Mouse (Mus musculus): Measurements from ENCODE around the gene Tpcn1. TPM values are rescaled to one million over a fixed set of nuclear protein-coding genes. Genes with fewer than 3 reads are reported as not detected.

Gene Tpcn1
- polyA plus RNA-seq, 1 experiment from 2014 or later = 14.9 TPM

DNA sequence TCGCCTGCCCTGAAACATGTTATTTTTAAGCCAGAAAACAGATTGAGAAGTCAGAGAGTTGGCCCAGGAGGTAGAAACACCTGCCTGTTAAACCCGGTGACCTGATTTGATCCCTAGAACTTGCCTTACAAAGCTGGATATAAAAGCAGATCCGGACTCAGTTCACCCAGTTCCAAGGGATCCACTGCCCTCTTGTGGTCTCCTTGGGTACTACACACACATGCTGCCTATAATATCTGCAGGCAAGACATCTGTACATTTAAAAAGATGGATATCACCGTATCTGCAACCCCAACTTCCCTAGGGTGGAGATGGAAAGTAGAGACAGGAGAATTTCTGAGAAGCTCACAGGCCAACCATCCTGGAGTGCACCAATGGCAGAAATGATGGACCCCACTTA lies 27.4 kb upstream of the Tpcn1 start:
- no peak overlapping the region for H3K27ac ChIP-seq (ENCODE audit: low read depth, low read length)
- H3K27me3 ChIP-seq (ENCODE audit: control insufficient read depth, insufficient read depth, low read length) = no peaks in the 10 kb centered on the region
- WGBS = 97% methylated on average over 4 of the region's 4 CpGs
- peaks cover 12% of the 10 kb centered on the region for H3K4me1 ChIP-seq (ENCODE audit: control insufficient read depth, insufficient read depth, low read length)
- H3K9ac ChIP-seq (ENCODE audit: low read length) = no peak overlapping the region
- H3K4me2 ChIP-seq (ENCODE audit: low read depth) = no peak overlapping the region
- no peak overlapping the region for H3K4me3 ChIP-seq (ENCODE audit: low read depth, low read length)
- peaks cover 30% of the 10 kb centered on the region for H3K36me3 ChIP-seq (ENCODE audit: control insufficient read depth, insufficient read depth, low read length)
- DNase-seq (ENCODE audit: low spot score) (no peak), ATAC-seq (ENCODE audit: insufficient read depth, low FRiP score, low TSS enrichment) (no peak)
- H3K9me3 ChIP-seq (ENCODE audit: control insufficient read depth, low read length) = no peaks in the 10 kb centered on the region

DNA sequence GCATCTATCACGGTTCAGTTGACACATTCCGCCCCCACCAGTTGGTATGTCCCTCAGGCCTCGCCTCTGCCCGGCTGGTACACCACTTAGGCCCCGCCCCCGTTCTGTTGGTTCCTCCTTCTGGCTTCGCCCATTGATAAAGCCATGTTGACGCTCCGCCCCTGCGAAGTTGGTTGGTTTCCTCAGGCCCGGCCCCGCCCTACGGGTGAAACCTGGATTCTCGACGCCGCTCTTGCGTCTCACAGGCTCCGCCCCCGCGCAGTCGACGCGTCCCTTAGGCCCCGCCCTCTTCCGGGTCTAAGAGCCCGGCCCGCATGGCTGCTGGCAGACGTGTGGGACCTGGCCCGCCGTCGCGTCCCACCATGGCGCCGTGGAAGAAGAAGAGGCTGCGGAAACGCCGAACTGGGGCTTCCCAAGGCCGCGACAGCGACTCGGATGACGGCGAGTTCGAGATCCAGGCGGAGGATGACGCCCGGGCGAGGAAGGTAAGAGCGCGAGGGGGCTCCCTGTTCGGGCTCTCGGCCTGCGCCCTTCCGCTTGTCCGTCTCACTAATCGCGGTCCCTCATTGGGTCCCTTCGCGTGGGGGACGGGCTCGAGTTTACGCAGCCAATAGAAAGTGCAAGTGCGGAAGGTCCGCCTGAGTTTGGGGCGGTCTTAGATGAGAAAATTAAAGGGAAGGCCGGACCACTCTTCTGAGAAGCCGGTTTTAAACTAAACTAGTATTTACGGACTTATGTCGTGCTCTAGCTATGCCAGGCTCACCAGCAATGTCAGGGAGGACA lies 24.5 kb upstream of the Tpcn1 start:
- ATAC-seq (ENCODE audit: insufficient read depth, low FRiP score, low TSS enrichment) (peak; percentile 92), DNase-seq (ENCODE audit: low spot score) (peak; percentile 100)
- Histone ChIP-seq H3K4me2 (ENCODE audit: low read depth) (peak overlapping the region; percentile 95), H3K9ac (ENCODE audit: low read length) (peak overlapping the region; percentile 75), H3K27me3 (ENCODE audit: control insufficient read depth, insufficient read depth, low read length) (no peaks in the 10 kb centered on the region), H3K9me3 (ENCODE audit: control insufficient read depth, low read length) (no peaks in the 10 kb centered on the region), H3K4me3 (ENCODE audit: low read depth, low read length) (peak overlapping the region; percentile 73), H3K27ac (ENCODE audit: low read depth, low read length) (peak overlapping the region; percentile 76), H3K36me3 (ENCODE audit: control insufficient read depth, insufficient read depth, low read length) (peaks cover 6% of the 10 kb centered on the region), H3K4me1 (ENCODE audit: control insufficient read depth, insufficient read depth, low read length) (peaks cover 12% of the 10 kb centered on the region)
- under 1% methylated on average over 69 of the region's 69 CpGs for WGBS

DNA sequence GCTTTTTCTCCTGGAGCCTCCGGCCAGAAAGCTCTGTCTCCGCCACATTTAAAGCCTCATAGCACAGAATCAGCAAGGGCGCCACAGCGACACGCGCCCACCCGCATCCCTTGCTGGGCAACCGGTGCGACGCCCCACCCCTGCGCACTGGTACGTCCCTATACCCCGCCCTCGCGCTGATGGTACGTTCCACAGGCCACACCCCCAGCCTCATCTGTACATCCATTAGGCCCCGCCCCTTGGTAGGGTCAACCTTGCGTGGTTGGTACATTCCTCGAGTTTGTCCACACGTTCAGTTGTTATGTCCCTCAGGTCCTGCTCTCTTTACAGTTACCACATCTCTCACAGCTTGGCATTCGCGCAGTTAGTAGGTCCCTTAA lies 24.0 kb upstream of the Tpcn1 start, which contains the start of the genes Rita1 and Ddx54:
Gene Rita1 (minus strand): TSS at position 148 of the 380 bp plus-strand sequence.
Gene Ddx54 (plus strand): TSS at position 298 of the 380 bp plus-strand sequence.
- Histone ChIP-seq H3K4me2 (ENCODE audit: low read depth) (peak within 1 kb of the TSS; percentile 95), H3K9me3 (ENCODE audit: control insufficient read depth, low read length) (no peaks in the 10 kb centered on the region), H3K4me3 (ENCODE audit: low read depth, low read length) (peak within 1 kb of the TSS; percentile 73), H3K4me1 (ENCODE audit: control insufficient read depth, insufficient read depth, low read length) (peaks cover 12% of the 10 kb centered on the region), H3K36me3 (ENCODE audit: control insufficient read depth, insufficient read depth, low read length) (peaks cover 4% of the 10 kb centered on the region), H3K9ac (ENCODE audit: low read length) (peak within 1 kb of the TSS; percentile 75), H3K27ac (ENCODE audit: low read depth, low read length) (peak within 1 kb of the TSS; percentile 76), H3K27me3 (ENCODE audit: control insufficient read depth, insufficient read depth, low read length) (no peaks in the 10 kb centered on the region)
- WGBS = under 1% methylated on average over 22 of the region's 22 CpGs
- ATAC-seq (ENCODE audit: insufficient read depth, low FRiP score, low TSS enrichment) (peak; percentile 87), DNase-seq (ENCODE audit: low spot score) (peak; percentile 97)

DNA sequence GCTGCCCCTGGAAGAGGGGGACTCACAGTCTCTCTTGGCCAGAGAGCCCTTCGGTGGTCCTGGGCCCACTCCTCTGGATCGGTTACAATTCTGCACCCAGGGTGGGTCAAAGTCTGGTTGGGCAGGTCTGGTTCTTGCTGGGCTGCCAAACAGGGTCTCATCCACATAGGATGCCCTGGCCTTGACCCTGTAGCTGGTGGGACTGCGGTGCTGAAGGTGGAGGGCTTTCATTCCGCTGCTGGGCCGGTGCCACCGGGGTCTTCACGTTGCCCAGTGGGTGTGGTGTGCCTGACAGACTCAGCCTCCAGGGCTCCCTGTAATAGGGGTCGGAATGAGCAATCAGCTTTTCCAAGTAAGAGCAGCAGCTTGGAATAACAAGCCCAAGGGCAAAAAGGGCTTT lies 22.9 kb upstream of the Tpcn1 start:
- no peak for ATAC-seq (ENCODE audit: insufficient read depth, low FRiP score, low TSS enrichment)

DNA sequence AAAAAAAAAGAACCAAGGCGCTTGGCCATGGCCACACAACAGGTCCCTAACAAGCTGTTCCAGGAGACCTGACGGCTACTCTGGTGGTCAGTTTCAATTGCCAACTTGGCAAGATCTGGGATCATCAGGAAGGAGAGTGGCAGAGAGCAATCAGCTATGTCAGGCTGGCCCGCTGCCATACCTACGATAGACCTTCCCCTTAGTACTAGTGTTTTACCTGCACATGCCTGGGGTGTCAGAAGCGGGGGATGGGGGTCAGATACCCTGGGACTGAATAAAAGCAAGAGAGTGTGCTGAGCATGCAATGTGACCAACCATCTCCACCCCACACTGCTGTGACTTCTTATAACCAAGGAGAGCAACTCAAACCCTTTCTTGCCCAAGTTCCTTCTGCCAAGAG lies 22.4 kb upstream of the Tpcn1 start:
- Histone ChIP-seq H3K4me2 (ENCODE audit: low read depth) (peak overlapping the region; percentile 78), H3K4me3 (ENCODE audit: low read depth, low read length) (no peak overlapping the region; the same call in 1 of the 2 replicates), H3K4me1 (ENCODE audit: control insufficient read depth, insufficient read depth, low read length) (peaks cover 12% of the 10 kb centered on the region), H3K27me3 (ENCODE audit: control insufficient read depth, insufficient read depth, low read length) (no peaks in the 10 kb centered on the region), H3K36me3 (ENCODE audit: control insufficient read depth, insufficient read depth, low read length) (no peaks in the 10 kb centered on the region; the same call in 1 of the 2 replicates), H3K9me3 (ENCODE audit: control insufficient read depth, low read length) (no peaks in the 10 kb centered on the region), H3K27ac (ENCODE audit: low read depth, low read length) (no peak overlapping the region), H3K9ac (ENCODE audit: low read length) (no peak overlapping the region; the same call in 1 of the 2 replicates)
- DNase-seq (ENCODE audit: low spot score) (no peak), ATAC-seq (ENCODE audit: insufficient read depth, low FRiP score, low TSS enrichment) (no peak)
- 95% methylated on average over 5 of the region's 5 CpGs for WGBS

More for the DNA sequence above, 22.9 kb upstream of the Tpcn1 start:
- peak overlapping the region; percentile 78 for H3K4me2 ChIP-seq (ENCODE audit: low read depth)
- H3K4me3 ChIP-seq (ENCODE audit: low read depth, low read length) = peak overlapping the region; percentile 73
- H3K9me3 ChIP-seq (ENCODE audit: control insufficient read depth, low read length) = no peaks in the 10 kb centered on the region
- no peaks in the 10 kb centered on the region; the same call in 1 of the 2 replicates for H3K36me3 ChIP-seq (ENCODE audit: control insufficient read depth, insufficient read depth, low read length)
- H3K27me3 ChIP-seq (ENCODE audit: control insufficient read depth, insufficient read depth, low read length) = no peaks in the 10 kb centered on the region
- DNase-seq (ENCODE audit: low spot score) = no peak
- H3K4me1 ChIP-seq (ENCODE audit: control insufficient read depth, insufficient read depth, low read length) = peaks cover 12% of the 10 kb centered on the region
- H3K9ac ChIP-seq (ENCODE audit: low read length) = peak overlapping the region; percentile 18
- WGBS = 56% methylated on average over 8 of the region's 8 CpGs
- H3K27ac ChIP-seq (ENCODE audit: low read depth, low read length) = no peak overlapping the region

DNA sequence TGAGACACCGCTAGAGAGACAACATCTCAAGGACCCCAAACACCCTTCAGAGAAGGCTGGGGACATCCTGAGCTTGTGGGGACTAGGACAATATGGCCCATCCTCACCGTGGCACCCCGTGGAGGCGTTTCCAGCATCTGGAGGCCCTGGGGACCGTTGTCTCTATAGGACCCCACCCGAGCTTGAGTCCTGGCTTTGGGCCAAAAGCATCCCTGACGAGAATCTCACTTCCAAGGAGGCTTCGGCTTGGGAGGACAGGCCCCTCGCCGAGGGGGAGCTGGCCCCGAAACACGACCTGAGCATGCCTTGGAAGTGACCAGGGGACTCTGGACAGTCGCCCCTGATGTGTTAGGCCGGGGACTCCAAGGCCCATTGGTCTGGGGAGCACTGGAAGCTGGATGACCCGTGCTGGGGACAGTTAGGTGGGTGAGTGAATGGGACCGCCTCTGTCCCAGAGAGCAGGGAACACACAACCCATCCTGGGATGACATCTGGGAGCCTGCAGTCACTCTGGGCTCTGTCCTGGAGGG lies 20.8 kb upstream of the Tpcn1 start:
- no peaks in the 10 kb centered on the region; the same call in 1 of the 2 replicates for H3K36me3 ChIP-seq (ENCODE audit: control insufficient read depth, insufficient read depth, low read length)
- ATAC-seq (ENCODE audit: insufficient read depth, low FRiP score, low TSS enrichment) (no peak), DNase-seq (ENCODE audit: low spot score) (no peak)
- no peaks in the 10 kb centered on the region for H3K27me3 ChIP-seq (ENCODE audit: control insufficient read depth, insufficient read depth, low read length)
- peaks cover 12% of the 10 kb centered on the region for H3K4me1 ChIP-seq (ENCODE audit: control insufficient read depth, insufficient read depth, low read length)
- no peak overlapping the region for H3K4me3 ChIP-seq (ENCODE audit: low read depth, low read length)
- H3K9me3 ChIP-seq (ENCODE audit: control insufficient read depth, low read length) = no peaks in the 10 kb centered on the region
- 92% methylated on average over 16 of the region's 16 CpGs for WGBS
- no peak overlapping the region for H3K9ac ChIP-seq (ENCODE audit: low read length)
- no peak overlapping the region for H3K4me2 ChIP-seq (ENCODE audit: low read depth)
- H3K27ac ChIP-seq (ENCODE audit: low read depth, low read length) = no peak overlapping the region

DNA sequence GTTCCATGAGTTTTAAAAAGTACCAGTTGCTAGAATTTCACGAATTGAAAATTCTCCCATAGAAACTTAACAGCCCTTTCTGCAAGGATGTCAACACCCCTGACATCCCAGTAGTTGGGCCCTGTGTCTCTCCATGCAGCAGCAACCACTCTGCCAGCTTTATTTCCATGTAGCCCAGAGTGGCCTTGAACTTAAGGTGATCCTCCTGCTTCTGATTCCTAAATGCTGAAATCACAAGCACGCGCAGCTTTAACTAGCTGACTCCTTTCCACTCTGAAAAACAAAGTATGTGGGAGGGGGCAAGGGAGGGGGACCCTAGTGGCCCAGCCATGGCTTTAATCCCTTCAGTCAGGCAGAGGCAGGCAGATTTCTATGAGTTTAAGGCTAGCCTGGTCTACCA lies 18.9 kb upstream of the Tpcn1 start:
- DNase-seq (ENCODE audit: low spot score) = no peak
- Histone ChIP-seq H3K4me2 (ENCODE audit: low read depth) (no peak overlapping the region), H3K9ac (ENCODE audit: low read length) (no peak overlapping the region), H3K9me3 (ENCODE audit: control insufficient read depth, low read length) (no peaks in the 10 kb centered on the region), H3K4me3 (ENCODE audit: low read depth, low read length) (no peak overlapping the region), H3K27ac (ENCODE audit: low read depth, low read length) (no peak overlapping the region), H3K36me3 (ENCODE audit: control insufficient read depth, insufficient read depth, low read length) (no peaks in the 10 kb centered on the region; the same call in 1 of the 2 replicates), H3K27me3 (ENCODE audit: control insufficient read depth, insufficient read depth, low read length) (no peaks in the 10 kb centered on the region), H3K4me1 (ENCODE audit: control insufficient read depth, insufficient read depth, low read length) (peaks cover 8% of the 10 kb centered on the region)
- no peak for ATAC-seq (ENCODE audit: insufficient read depth, low FRiP score, low TSS enrichment)
- WGBS = 78% methylated on average over 3 of the region's 3 CpGs

DNA sequence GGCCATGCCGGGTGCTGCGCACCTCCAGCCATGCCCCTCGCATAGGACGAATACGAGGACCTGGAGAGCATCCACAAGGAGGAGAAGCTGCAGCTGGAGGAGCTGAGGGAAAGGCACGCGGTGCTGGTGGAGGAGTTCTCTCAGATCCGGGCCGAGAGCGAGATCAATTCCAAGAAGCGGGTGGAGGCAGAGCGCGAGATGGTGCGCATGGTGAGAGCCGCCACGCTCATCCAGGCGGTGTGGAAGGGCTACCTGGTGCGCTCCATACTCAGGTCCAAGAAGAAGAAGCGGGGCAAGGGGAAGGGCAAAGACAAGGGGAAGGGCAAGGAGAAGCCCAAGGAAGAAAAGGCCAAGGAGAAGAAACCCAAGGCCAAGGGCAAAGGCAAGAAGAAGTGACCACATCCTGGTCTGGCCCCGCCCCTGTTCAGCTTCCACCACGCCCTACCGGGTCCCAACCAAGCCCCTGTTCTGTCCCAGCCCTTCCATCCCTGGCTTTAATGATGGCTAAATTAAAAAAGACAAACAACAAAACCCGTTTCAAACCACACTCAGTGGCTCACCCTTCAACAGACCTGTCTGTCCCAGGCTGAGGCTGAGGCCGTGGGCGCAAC lies 18.2 kb upstream of the Tpcn1 start:
- H3K4me1 ChIP-seq (ENCODE audit: control insufficient read depth, insufficient read depth, low read length) = peaks cover 7% of the 10 kb centered on the region
- H3K9me3 ChIP-seq (ENCODE audit: control insufficient read depth, low read length) = no peaks in the 10 kb centered on the region
- 70% methylated on average over 25 of the region's 25 CpGs for WGBS
- no peak overlapping the region for H3K4me2 ChIP-seq (ENCODE audit: low read depth)
- no peak for ATAC-seq (ENCODE audit: insufficient read depth, low FRiP score, low TSS enrichment)
- H3K4me3 ChIP-seq (ENCODE audit: low read depth, low read length) = no peak overlapping the region
- no peaks in the 10 kb centered on the region for H3K27me3 ChIP-seq (ENCODE audit: control insufficient read depth, insufficient read depth, low read length)
- H3K27ac ChIP-seq (ENCODE audit: low read depth, low read length) = no peak overlapping the region
- no peak for DNase-seq (ENCODE audit: low spot score)
- no peaks in the 10 kb centered on the region; the same call in 1 of the 2 replicates for H3K36me3 ChIP-seq (ENCODE audit: control insufficient read depth, insufficient read depth, low read length)
- H3K9ac ChIP-seq (ENCODE audit: low read length) = no peak overlapping the region
